Mouse (Mus musculus): ENCODE measurements at regions not wholly inside any gene's neighbourhood (a gene's known extent, or its start where the extent isn't known, plus 50 kb on each side); places are given as distances from the start of the nearest gene placed in this dataset.
A peak's percentile ranks its signal among the peaks of the same experiment; 100 is the strongest.

DNA sequence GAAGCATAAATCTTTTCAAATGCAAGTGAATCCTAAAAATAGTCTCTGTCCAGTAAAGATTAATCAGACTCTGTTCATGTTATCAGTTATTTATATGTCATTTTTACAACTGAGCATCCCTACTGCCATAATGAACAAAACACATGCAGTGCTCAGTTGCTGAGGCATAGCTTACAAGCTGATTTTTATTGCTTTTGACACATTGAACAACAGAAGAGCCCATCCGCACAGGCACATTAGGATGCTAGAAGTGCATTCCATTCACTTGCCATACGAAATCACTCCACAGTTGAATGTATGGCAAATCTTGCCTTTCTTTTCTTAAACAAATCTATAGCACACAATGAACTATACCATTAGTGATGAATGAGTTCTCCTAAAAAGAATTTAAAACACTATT is 636.2 kb upstream of the Bche start:
- DNase-seq (ENCODE audit: low read depth, low spot score): peak; percentile 2
